Mouse (Mus musculus): ENCODE results near the gene Lmod1.

Gene Lmod1

GRCm38 (mm10) chr1:135324571-135324970 lies at the start of gene Lmod1:
Gene Lmod1 (plus strand): TSS chr1:135324807.
- DNase-seq (ENCODE audit: low read depth, low spot score), result no peak

DNA sequence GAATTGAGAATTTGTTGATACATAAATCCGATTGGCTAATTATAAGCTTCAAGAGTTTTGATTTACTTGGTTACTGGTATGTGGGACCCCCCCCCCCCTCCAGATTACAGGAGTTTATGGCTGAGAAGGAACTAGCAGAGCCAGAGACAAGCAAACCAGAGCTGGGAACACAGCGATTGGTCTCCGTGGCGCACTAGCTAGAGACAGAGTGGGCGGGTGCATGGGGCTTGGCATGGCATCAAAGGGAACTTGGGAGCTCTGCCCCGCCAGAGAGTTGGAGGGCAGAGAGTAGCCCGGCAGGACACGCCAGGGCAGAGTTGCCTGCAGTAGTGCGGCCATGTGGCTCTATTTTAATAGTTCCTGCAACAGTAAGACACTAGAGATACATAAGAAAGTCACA lies 44.0 kb upstream of the Lmod1 start:
- no peak for DNase-seq (ENCODE audit: low read depth, low spot score)

DNA sequence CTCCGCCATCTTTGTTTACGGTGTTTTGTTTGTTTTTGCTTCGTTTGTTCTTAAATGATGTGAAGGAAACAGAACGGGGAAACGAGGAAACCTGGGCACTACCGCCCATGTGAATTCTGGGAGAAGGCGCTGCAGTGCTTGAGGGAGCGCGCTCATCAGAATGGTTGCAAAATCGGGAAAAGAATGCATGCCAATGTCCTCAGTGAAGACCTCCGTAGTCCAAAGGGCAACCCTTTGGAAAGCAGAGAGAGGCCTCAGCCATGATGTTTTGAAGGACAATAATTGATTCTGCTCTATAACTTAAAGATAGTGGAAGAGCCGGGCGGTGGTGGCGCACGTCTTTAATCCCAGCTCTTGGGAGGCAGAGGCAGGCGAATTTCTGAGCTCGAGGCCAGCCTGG lies 42.8 kb upstream of the Lmod1 start:
- no peak for DNase-seq (ENCODE audit: low read depth, low spot score)

DNA sequence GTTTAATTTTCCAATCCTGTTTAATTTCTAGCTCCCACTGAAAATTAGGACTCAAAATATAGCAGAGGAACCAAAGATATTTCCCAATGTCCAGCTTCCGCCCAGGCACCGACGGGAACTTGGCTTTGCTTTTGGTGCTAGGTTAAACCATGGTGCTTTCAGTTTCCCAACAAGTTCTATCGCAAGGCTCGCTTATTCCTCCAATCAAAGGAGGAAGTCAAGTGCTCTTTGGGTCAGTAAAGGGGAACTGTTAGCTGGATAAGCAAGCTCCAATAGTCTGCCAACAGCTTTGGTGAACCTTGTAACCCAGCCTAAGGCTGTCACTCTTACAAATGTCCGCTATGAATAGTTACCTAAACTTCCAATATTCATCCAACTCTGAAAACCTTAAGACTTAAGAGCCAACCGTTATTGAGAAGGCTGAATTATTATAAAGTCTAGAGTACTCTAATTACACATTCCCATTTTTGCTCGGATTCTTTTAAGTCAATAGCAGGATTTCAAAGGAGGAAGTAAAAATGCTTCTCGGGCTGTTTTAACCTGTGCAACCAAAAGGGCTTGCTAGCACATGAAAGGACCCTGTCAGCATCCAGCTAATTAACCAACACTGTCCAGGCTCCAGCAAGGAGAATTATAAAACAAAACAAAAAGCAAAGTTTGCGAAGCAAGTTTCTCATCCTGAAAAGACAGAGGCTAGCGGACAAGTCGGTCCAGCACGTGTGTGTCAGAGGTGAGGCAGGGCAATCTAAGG lies 41.9 kb upstream of the Lmod1 start:
- no peak for DNase-seq (ENCODE audit: low read depth, low spot score)

- peak; percentile 6 for DNase-seq (ENCODE audit: low read depth, low spot score)
These were observed 41.3 kb upstream of the Lmod1 start for GRCm38 (mm10) chr1:135283287-135283825.

- DNase-seq (ENCODE audit: low read depth, low spot score), result peak; percentile 44
These were observed 40.7 kb upstream of the Lmod1 start, which contains the start of gene Rnpep for GRCm38 (mm10) chr1:135283826-135284291. Gene Rnpep (minus strand): TSS chr1:135284084.

DNA sequence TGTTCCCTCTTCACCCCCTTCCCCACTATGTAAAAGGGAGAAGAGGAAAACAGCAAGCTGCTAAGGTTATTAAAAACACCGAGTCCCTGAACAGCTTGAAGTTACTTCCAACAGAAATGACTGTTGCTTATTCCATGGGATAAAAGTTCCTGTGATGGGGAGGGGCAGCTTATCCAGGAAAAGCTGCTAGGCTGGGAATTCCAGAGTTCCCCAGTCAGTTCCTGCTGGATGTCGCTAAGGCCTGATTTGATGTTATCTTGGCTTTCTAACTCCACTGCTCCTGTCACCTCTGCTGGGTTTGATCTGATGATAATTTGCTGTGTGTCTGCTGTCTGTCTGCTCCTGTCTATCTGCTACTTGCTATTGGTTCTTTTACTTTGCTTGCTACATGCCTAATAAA lies 38.3 kb upstream of the Lmod1 start:
- DNase-seq (ENCODE audit: low read depth, low spot score), result no peak

DNA sequence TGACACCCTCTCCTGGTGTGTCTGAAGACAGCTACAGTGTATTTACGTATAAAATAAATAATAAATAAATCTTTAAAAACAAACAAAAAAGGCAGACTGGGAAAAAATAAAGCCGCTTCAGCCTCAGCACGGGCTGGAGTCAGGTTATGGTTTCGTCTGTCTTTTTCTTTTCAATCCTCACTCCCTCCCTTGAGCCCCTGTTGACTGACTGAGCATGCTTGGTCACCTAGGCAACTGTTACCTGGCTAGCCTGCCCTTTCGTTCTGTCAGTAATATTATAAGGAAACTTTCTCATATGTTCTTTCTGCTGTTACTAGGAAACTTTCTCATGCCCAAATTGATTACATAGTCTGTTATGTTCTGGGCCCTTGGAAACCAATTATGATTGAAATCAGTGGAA lies 33.7 kb upstream of the Lmod1 start:
- DNase-seq (ENCODE audit: low read depth, low spot score), result no peak

DNA sequence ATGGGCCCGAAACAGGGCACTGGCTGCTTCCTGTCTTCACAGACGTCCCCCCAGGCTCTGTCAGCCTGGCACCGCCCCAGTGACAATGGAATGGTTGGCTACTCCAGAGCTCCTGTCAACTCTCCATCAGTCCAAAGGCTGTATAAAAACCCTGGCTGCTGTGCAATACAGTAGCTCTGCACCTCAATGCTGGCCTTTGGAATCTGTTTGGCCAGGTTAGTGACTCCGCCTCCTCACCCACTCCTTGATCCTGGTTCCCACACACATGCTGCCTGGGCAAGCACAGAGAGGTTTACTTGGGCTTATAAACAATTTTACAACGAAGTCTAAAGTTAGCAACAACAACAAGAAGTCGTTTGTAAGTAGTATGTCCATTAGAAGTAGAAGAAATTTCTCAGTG lies 13.3 kb upstream of the Lmod1 start:
- DNase-seq (ENCODE audit: low read depth, low spot score), result no peak

DNA sequence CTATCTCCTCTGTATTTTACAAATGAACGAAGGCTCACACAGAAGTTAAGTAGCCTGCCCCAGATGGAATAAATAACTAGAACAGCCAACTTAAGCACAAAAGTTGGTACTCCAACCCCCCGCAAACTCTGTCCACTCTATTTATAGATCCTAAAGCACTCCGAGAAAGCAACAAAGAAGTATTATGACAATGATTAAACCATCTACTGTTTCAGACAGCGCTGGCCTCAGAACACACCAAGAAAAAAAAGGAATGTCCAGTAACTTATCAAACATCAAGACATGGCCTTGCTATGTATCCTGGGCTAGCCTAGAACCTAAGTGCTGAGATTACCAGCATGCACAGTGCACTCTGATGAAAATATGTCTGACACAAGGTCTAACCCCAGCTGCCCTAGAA lies 12.4 kb upstream of the Lmod1 start:
- DNase-seq (ENCODE audit: low read depth, low spot score), result no peak

GRCm38 (mm10) chr1:135313284-135314031 lies 11.1 kb upstream of the Lmod1 start, which contains the start of gene Timm17a:
Gene Timm17a (minus strand): TSS chr1:135313778.
- DNase-seq (ENCODE audit: low read depth, low spot score), result peak; percentile 86

DNA sequence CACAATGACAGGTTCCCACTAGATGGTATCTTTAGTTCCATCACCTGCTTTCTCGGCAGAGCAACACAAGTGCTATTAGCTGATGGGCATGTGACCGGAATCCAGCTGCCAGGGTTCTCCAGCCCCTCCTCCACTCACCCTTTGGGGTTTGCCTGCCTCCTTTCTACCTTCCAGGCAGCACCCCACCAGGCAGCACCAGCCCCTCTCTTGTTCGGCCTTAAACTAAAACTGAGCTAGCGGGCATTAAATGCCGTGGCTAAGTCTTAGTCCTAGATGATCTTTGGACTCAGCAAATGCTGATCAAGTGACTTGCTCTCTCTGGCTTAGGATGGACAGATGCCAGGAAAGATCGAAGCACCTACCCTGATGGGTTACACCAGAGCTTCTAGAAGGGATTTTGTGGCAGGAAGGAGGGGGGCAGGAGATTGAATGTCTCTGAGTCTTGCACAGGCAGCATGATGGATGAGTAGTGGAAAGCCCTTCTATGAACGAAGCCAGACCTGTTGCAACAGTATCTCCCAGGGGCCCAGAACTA lies 1.2 kb upstream of the Lmod1 start:
- no peak for DNase-seq (ENCODE audit: low read depth, low spot score)

GRCm38 (mm10) chr1:135325934-135326333 lies 1.3 kb downstream of the Lmod1 start:
- no peak for DNase-seq (ENCODE audit: low read depth, low spot score)

- no peak for DNase-seq (ENCODE audit: low read depth, low spot score)
These were observed 3.8 kb downstream of the Lmod1 start for GRCm38 (mm10) chr1:135328368-135328767.

DNA sequence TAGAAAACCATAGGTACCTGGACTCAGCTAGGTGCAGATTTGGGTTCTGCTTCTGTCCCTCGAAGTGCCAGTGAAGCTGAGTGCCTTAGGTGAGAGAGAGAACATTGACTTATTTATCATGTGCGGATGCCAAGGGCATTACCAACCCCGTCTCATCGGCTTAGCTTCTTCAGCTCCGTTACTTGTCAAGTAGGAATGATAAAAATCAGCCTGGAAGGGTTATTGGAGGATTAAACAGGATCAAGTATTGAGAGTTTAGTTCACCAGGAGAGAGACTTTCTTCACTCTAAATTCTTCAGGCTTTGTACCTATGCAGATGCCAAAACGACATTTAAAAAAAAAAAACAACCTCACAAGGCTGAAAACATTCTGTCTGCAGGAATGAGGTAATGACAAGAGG lies 6.0 kb downstream of the Lmod1 start:
- DNase-seq (ENCODE audit: low read depth, low spot score), result peak; percentile 14

GRCm38 (mm10) chr1:135341947-135342346 lies 17.3 kb downstream of the Lmod1 start:
- DNase-seq (ENCODE audit: low read depth, low spot score), result no peak

DNA sequence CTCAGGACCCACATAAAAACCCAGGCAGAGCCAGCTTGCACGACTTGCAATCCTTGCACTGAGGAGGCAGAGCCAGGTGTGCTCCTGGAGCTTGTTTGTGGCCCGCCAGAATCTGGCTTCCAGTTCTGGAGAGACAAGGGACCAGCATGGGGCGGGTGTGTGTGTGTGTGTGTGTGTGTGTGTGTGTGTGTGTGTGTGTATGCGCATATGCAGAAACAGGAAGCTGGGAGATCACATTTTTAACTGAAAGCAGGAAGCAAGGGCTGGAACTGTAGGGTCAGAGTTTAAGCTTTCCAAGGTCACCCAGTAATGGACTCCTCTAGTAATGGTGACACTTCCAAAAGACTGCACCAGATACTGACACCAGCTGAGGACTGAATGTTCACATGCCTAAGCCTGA lies 19.4 kb downstream of the Lmod1 start:
- DNase-seq (ENCODE audit: low read depth, low spot score), result no peak

- no peak for DNase-seq (ENCODE audit: low read depth, low spot score)
These were observed 22.3 kb downstream of the Lmod1 start for GRCm38 (mm10) chr1:135346891-135347290.

GRCm38 (mm10) chr1:135347498-135348169 lies 23.0 kb downstream of the Lmod1 start:
- DNase-seq (ENCODE audit: low read depth, low spot score), result no peak

GRCm38 (mm10) chr1:135351953-135352352 lies 27.3 kb downstream of the Lmod1 start:
- DNase-seq (ENCODE audit: low read depth, low spot score), result no peak

DNA sequence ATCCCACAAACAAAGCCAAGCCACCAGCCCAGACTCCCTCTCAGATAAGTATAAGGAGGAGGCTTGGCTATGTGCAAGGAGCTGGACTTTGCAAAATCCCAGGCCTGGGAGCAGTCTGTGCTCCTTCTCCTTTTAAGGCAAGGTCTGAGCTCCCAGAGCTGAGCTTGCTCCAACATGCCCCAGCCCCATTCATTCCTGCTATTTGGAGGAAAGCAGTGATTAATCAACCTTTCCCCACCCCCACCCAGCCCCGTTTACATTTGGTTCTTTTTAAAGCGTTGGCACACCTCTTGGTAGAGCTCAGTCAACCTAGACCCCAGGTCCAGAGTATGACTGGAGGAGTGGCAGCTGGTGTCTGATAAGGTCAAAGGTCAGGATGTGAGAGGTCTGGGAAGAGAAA lies 34.5 kb downstream of the Lmod1 start:
- DNase-seq (ENCODE audit: low read depth, low spot score), result no peak

GRCm38 (mm10) chr1:135361491-135361890 lies 36.9 kb downstream of the Lmod1 start:
- no peak for DNase-seq (ENCODE audit: low read depth, low spot score)
